Mouse (Mus musculus) C2C12 (cell line): ENCODE measurements around the gene Unc50. TPM values are rescaled to one million over a fixed set of nuclear protein-coding genes. Genes with fewer than 3 reads are reported as not detected.

ENCODE experiments used
- H3K27me3 ChIP-seq: one replicate; pipeline ENCODE4 v1.6.1; 2011; ENCODE audit not compliant: control insufficient read depth, insufficient read depth, insufficient read length
- H3K36me3 ChIP-seq: one replicate; pipeline ENCODE4 v1.6.1; 2011; ENCODE audit not compliant: control insufficient read depth, insufficient read depth
- H3K4me3 ChIP-seq: one replicate; pipeline ENCODE4 v1.5.1; 2011; ENCODE audit warnings: mild to moderate bottlenecking, control low read depth; ENCODE audit not compliant: poor library complexity, insufficient read depth, severe bottlenecking
- H3K79me2 ChIP-seq: one replicate; pipeline ENCODE4 v1.6.1; 2011; ENCODE audit not compliant: control insufficient read depth, insufficient read depth
- H3K79me3 ChIP-seq: one replicate; pipeline ENCODE4 v1.6.1; 2011; ENCODE audit warnings: low read depth, control low read depth
- H3ac ChIP-seq: one replicate; pipeline ENCODE3; 2011; ENCODE audit warnings: low read depth; ENCODE audit not compliant: control insufficient read depth, insufficient read length
- CEBPB ChIP-seq: IDR thresholded peaks from one replicate; pipeline ENCODE4 v1.6.1; 2011; ENCODE audit warnings: low read depth, mild to moderate bottlenecking, control low read depth, moderate library complexity
- CTCF ChIP-seq: IDR thresholded peaks from one replicate; pipeline ENCODE4 v1.5.1; 2011; ENCODE audit not compliant: control insufficient read depth, insufficient read depth, insufficient read length
- FOSL1 ChIP-seq: IDR thresholded peaks from one replicate; pipeline ENCODE4 v1.8.0; 2011; ENCODE audit warnings: mild to moderate bottlenecking, low read length; ENCODE audit not compliant: poor library complexity, insufficient read depth, severe bottlenecking
- MAX ChIP-seq: IDR thresholded peaks from one replicate; pipeline ENCODE4 v1.6.1; 2011; ENCODE audit warnings: mild to moderate bottlenecking, control low read depth
- MYOD1 ChIP-seq: IDR thresholded peaks from one replicate; pipeline ENCODE4 v1.6.1; 2011; ENCODE audit warnings: low read depth; ENCODE audit not compliant: control insufficient read depth, insufficient read length
- MYOG ChIP-seq: IDR thresholded peaks from one replicate; pipeline ENCODE4 v1.6.1; 2011; ENCODE audit not compliant: control insufficient read depth, insufficient read length; ENCODE audit errors: extremely low read depth
- USF1 ChIP-seq: IDR thresholded peaks from one replicate; pipeline ENCODE4 v1.6.1; 2011; ENCODE audit warnings: low read depth, mild to moderate bottlenecking, control low read depth, moderate library complexity
- polyA plus RNA-seq: library from polyadenylated mRNA; unstranded; fragments of >200 nt; fragmentation: generic; extraction: Trizol; gene quantifications from one replicate; pipeline ENCODE4 v1.2.1, GENCODE M21; 2012; ENCODE audit warnings: missing spikeins

Gene Unc50
- polyA plus RNA-seq, 1 experiment: 38.5 TPM

GRCm38 (mm10) chr1:37457546-37457945, 27.6 kb downstream of the Unc50 start:
- Histone ChIP-seq H3K79me3 (no peaks in the 10 kb centered on the region), H3K79me2 (no peaks in the 10 kb centered on the region), H3K4me3 (no peak overlapping the region), H3K27me3 (no peaks in the 10 kb centered on the region), H3K36me3 (no peaks in the 10 kb centered on the region), H3ac (no peak overlapping the region)
- TF ChIP-seq USF1 (no peak), CTCF (no peak), CEBPB (no peak), MAX (no peak), FOSL1 (no peak), MYOD1 (no peak), MYOG (no peak)

- H3K79me2 ChIP-seq: no peaks in the 10 kb centered on the region
- H3K79me3 ChIP-seq: no peaks in the 10 kb centered on the region
- no peaks in the 10 kb centered on the region for H3K36me3 ChIP-seq
- TF ChIP-seq MYOD1 (no peak), CTCF (no peak), FOSL1 (no peak), USF1 (no peak), CEBPB (no peak), MYOG (no peak)
- H3ac ChIP-seq: no peak overlapping the region
- H3K4me3 ChIP-seq: no peak overlapping the region
- no peaks in the 10 kb centered on the region for H3K27me3 ChIP-seq
Measured at GRCm38 (mm10) chr1:37464878-37465452, 35.0 kb downstream of the Unc50 start.

- TF ChIP-seq FOSL1: no peak
- TF ChIP-seq MYOD1: no peak
- TF ChIP-seq USF1: no peak
- no peak for TF ChIP-seq CTCF
- Histone ChIP-seq H3K27me3 (no peaks in the 10 kb centered on the region), H3K36me3 (no peaks in the 10 kb centered on the region), H3ac (no peak overlapping the region), H3K79me3 (no peaks in the 10 kb centered on the region), H3K79me2 (no peaks in the 10 kb centered on the region), H3K4me3 (no peak overlapping the region)
Measured at GRCm38 (mm10) chr1:37466322-37466995, 36.5 kb downstream of the Unc50 start.

GRCm38 (mm10) chr1:37467806-37468205, 37.9 kb downstream of the Unc50 start:
- H3ac ChIP-seq: no peak overlapping the region
- H3K36me3 ChIP-seq: no peaks in the 10 kb centered on the region
- TF ChIP-seq FOSL1: no peak
- no peak for TF ChIP-seq CEBPB
- no peak for TF ChIP-seq CTCF
- TF ChIP-seq USF1: no peak
- no peak for TF ChIP-seq MAX
- no peak for TF ChIP-seq MYOD1
- TF ChIP-seq MYOG: no peak
- no peak overlapping the region for H3K4me3 ChIP-seq
- H3K79me3 ChIP-seq: no peaks in the 10 kb centered on the region
- no peaks in the 10 kb centered on the region for H3K27me3 ChIP-seq
- no peaks in the 10 kb centered on the region for H3K79me2 ChIP-seq

- Histone ChIP-seq H3K79me3 (no peaks in the 10 kb centered on the region), H3K4me3 (no peak overlapping the region), H3K27me3 (no peaks in the 10 kb centered on the region), H3K79me2 (no peaks in the 10 kb centered on the region), H3ac (no peak overlapping the region), H3K36me3 (no peaks in the 10 kb centered on the region)
- TF ChIP-seq CTCF: no peak
- no peak for TF ChIP-seq CEBPB
- TF ChIP-seq USF1: no peak
- no peak for TF ChIP-seq MYOD1
- no peak for TF ChIP-seq MAX
- TF ChIP-seq FOSL1: no peak
- no peak for TF ChIP-seq MYOG
Measured at GRCm38 (mm10) chr1:37469007-37469406, 39.1 kb downstream of the Unc50 start.

GRCm38 (mm10) chr1:37471179-37472148, 41.5 kb downstream of the Unc50 start:
- Histone ChIP-seq H3K79me3 (no peaks in the 10 kb centered on the region), H3K79me2 (no peaks in the 10 kb centered on the region), H3ac (no peak overlapping the region), H3K36me3 (no peaks in the 10 kb centered on the region), H3K27me3 (no peaks in the 10 kb centered on the region), H3K4me3 (no peak overlapping the region)
- TF ChIP-seq MAX: no peak
- TF ChIP-seq USF1: no peak
- no peak for TF ChIP-seq CEBPB
- no peak for TF ChIP-seq MYOG
- TF ChIP-seq CTCF: no peak
- no peak for TF ChIP-seq MYOD1
- no peak for TF ChIP-seq FOSL1
